In genomic region chr9:78629991-78630390, GRCm38 (mm10) we compare ENCODE assay signal across 13 mouse cellular contexts. TPM values are rescaled to one million over a fixed set of nuclear protein-coding genes. Genes with fewer than 3 reads are reported as not detected.
DNase-seq lines count a peak whose midpoint lies in the region; ATAC-seq and TF ChIP-seq lines count a peak whose summit lies in the region.
"Had no signal": no experiment of that assay in that cellular context is flagged by ENCODE, and none has a peak within 500 bp of the region (broad histone marks: within the 10 kb centered on the region; RNA-seq: fewer than 3 reads in every experiment).

No protein-coding gene starts in this region.

- no peaks in the 10 kb centered on the region; the same call in 1 of the 2 replicates for H3K4me1 ChIP-seq in forebrain, embryonic 12.5 days
- H3K4me1 ChIP-seq in forebrain, embryonic 10.5 days = peaks cover 4% of the 10 kb centered on the region; the same call in 1 of the 2 replicates
- peaks cover 0 to 4% of the 10 kb centered on the region in 2 experiments; a peak in 1 of 4 replicates for H3K4me1 ChIP-seq in CH12.LX (ENCODE audit: control insufficient read depth in 1 of 2, insufficient read depth in 2 of 2)
- H3K4me1 ChIP-seq: liver, embryonic 15.5 days had no signal

- no peak overlapping the region for H3K27ac ChIP-seq in forebrain, embryonic 12.5 days
- no peak overlapping the region for H3K27ac ChIP-seq in forebrain, embryonic 10.5 days
- no peak overlapping the region for H3K27ac ChIP-seq in CH12.LX (ENCODE audit: insufficient read depth, low read depth)
- H3K27ac ChIP-seq: liver, embryonic 15.5 days had no signal

- DNase-seq in forebrain, embryonic 10.5 days (ENCODE audit: extremely low spot score, low spot score) = no peak
- DNase-seq in kidney, postnatal 10 days = peak; percentile 45
- no peak for DNase-seq in kidney, adult 11 months
- no peak for DNase-seq in CH12.LX (ENCODE audit: extremely low read depth)
- peak; percentile 16 to 19 for DNase-seq in heart, postnatal 14 days
- DNase-seq in layer of hippocampus, adult 9-11 months = no peak
- DNase-seq: cerebellum, adult 18-20 months; layer of hippocampus, postnatal 36 days; right cerebral cortex, postnatal 25 days had no signal

- H3K27me3 ChIP-seq in forebrain, embryonic 12.5 days = no peaks in the 10 kb centered on the region
- no peaks in the 10 kb centered on the region for H3K27me3 ChIP-seq in forebrain, embryonic 10.5 days (ENCODE audit: poor library complexity, severe bottlenecking)
- no peaks in the 10 kb centered on the region for H3K27me3 ChIP-seq in CH12.LX (replicated peaks)
- H3K27me3 ChIP-seq: liver, embryonic 15.5 days had no signal

- H3K9ac ChIP-seq in forebrain, embryonic 12.5 days = no peak overlapping the region
- no peak overlapping the region for H3K9ac ChIP-seq in CH12.LX (ENCODE audit: insufficient read depth, low read depth)
- H3K9ac ChIP-seq: liver, embryonic 15.5 days had no signal

- H3K4me3 ChIP-seq in forebrain, embryonic 12.5 days (replicated peaks) = no peak overlapping the region
- H3K4me3 ChIP-seq in forebrain, embryonic 10.5 days = no peak overlapping the region
- no peak overlapping the region for H3K4me3 ChIP-seq in CH12.LX (replicated peaks in 1 of 3; ENCODE audit: low read depth in 2 of 3, low read length in 2 of 3, poor library complexity in 1 of 3)
- H3K4me3 ChIP-seq: erythroblast, embryonic 14.5 days; liver, embryonic 15.5 days had no signal

- WGBS in forebrain, embryonic 12.5 days = 40% methylated on average over 6 of the region's 6 CpGs
- WGBS in forebrain, embryonic 10.5 days = 49% methylated on average over 6 of the region's 6 CpGs

- 0 out of 2 replicates have a peak overlapping the region, but pooled peaks have one; percentile 4 for H3K4me2 ChIP-seq in forebrain, embryonic 12.5 days
- H3K4me2 ChIP-seq in CH12.LX (ENCODE audit: insufficient read depth, low read depth, poor library complexity, severe bottlenecking) = no peak overlapping the region
- H3K4me2 ChIP-seq: liver, embryonic 15.5 days had no signal

- no peaks in the 10 kb centered on the region for H3K9me3 ChIP-seq in forebrain, embryonic 12.5 days
- no peaks in the 10 kb centered on the region for H3K9me3 ChIP-seq in forebrain, embryonic 10.5 days
- H3K9me3 ChIP-seq in CH12.LX (replicated peaks; ENCODE audit: low read length) = no peaks in the 10 kb centered on the region
- H3K9me3 ChIP-seq: liver, embryonic 15.5 days had no signal

- no peaks in the 10 kb centered on the region for H3K36me3 ChIP-seq in forebrain, embryonic 12.5 days (replicated peaks)
- no peaks in the 10 kb centered on the region for H3K36me3 ChIP-seq in forebrain, embryonic 10.5 days (replicated peaks)
- no peaks in the 10 kb centered on the region for H3K36me3 ChIP-seq in CH12.LX (replicated peaks in 1 of 2; ENCODE audit: control insufficient read depth in 1 of 2, insufficient read depth in 1 of 2, low read length in 1 of 2)
- H3K36me3 ChIP-seq: liver, embryonic 15.5 days had no signal

- in situ Hi-C loops in CH12.LX (cut with MboI; ENCODE audit: low pct_ligation_motif_present, low pct_unique_long_range_greater_than_20kb, low sequenced_read_pairs) = no loop called here

- 0 out of 2 replicates have a peak, but pooled peaks have one; percentile 51 for ATAC-seq in forebrain, embryonic 12.5 days (ENCODE audit: low FRiP score)
- ATAC-seq in erythroid progenitor cell, adult 5-6 weeks (replicated peaks; ENCODE audit: low FRiP score, poor library complexity, severe bottlenecking) = no peak

- intact Hi-C loops in heart, postnatal 14 days (cut with DNase I) = loop anchor here (1.0 kb wide), 1 partner anchor 29 kb away; no protein-coding TSS in a partner anchor

- no peaks in the 10 kb centered on the region for H3K79me2 ChIP-seq in CH12.LX (replicated peaks; ENCODE audit: control insufficient read depth, extremely low read depth, insufficient read depth, poor library complexity, severe bottlenecking)

- TF ChIP-seq EP300 in CH12.LX (IDR thresholded peaks at IDR 0.05; ENCODE audit: low read length) = no peak

- no peak for TF ChIP-seq POLR2A in CH12.LX (IDR thresholded peaks at IDR 0.05; ENCODE audit: low read depth, low read length)

- dilution Hi-C loops in CH12.LX (cut with MboI; ENCODE audit: extremely low pct_ligation_motif_present, extremely low pct_unique_long_range_greater_than_20kb, low sequenced_read_pairs) = no loop called here

- peak in 1 of 2 experiments; percentile 37; a peak in 2 of 4 replicates for TF ChIP-seq CTCF in CH12.LX (conservative IDR thresholded peaks at IDR 0.05 in 1 of 2, IDR thresholded peaks at IDR 0.05 in 1 of 2; ENCODE audit: low read depth in 2 of 2, low read length in 2 of 2)

- peak; percentile 21 for TF ChIP-seq RAD21 in CH12.LX (IDR thresholded peaks at IDR 0.05; ENCODE audit: low read depth, low read length)

TF ChIP-seq in CH12.LX, 34 proteins besides CTCF, POLR2A, EP300 and RAD21:
- TF ChIP-seq PAX5 (IDR thresholded peaks at IDR 0.05; ENCODE audit: low read length) (no peak), NRF1 (IDR thresholded peaks at IDR 0.05; ENCODE audit: low read depth, low read length) (no peak), ETS1 (conservative IDR thresholded peaks at IDR 0.05; ENCODE audit: low read depth, low read length) (no peak), MYC (IDR thresholded peaks at IDR 0.05; ENCODE audit: low read depth, low read length) (no peak), JUN (IDR thresholded peaks at IDR 0.05; ENCODE audit: insufficient read depth, low read depth, low read length) (no peak), MAZ (IDR thresholded peaks at IDR 0.05; ENCODE audit: low read depth, low read length) (no peak), HCFC1 (IDR thresholded peaks at IDR 0.05; ENCODE audit: low read depth, low read length) (no peak), BHLHE40 (IDR thresholded peaks at IDR 0.05; ENCODE audit: low read depth, low read length) (no peak), UBTF (IDR thresholded peaks at IDR 0.05; ENCODE audit: low read depth, low read length) (no peak), POLR2AphosphoS2 (IDR thresholded peaks at IDR 0.05; ENCODE audit: low read depth, low read length) (no peak), CHD1 (IDR thresholded peaks at IDR 0.05; ENCODE audit: low read depth, low read length) (no peak), IRF4 (IDR thresholded peaks at IDR 0.05; ENCODE audit: low read depth, low read length) (no peak), USF1 (IDR thresholded peaks at IDR 0.05; ENCODE audit: low read depth, low read length) (no peak), KAT2A (IDR thresholded peaks at IDR 0.05; ENCODE audit: insufficient replicate concordance, low read length) (no peak), JUND (conservative IDR thresholded peaks at IDR 0.05; ENCODE audit: low read depth, low read length) (no peak)

RNA-seq across cellular contexts. Expression of gene Cd109, which starts 14.6 kb away (rescaled TPM):
- polyA plus RNA-seq in forebrain, embryonic 12.5 days (2016; fragmentation: Nextera tagmentation; extraction: Ambion mirVana) = 3.6 and 4.1 TPM in 2 replicates
- 4.0 and 4.5 TPM in 2 replicates for polyA plus RNA-seq in forebrain, embryonic 10.5 days (2016; fragmentation: Nextera tagmentation; extraction: Ambion mirVana)
- total RNA-seq in CH12.LX (2012; rRNA removed) = 0.13 and 0.21 TPM in 2 replicates
- 0.52 and 0.62 TPM in 2 replicates for total RNA-seq in CH12.LX (2014; rRNA removed)
- polyA plus RNA-seq in CH12.LX (2012; ENCODE audit: insufficient read length, low read depth) = 0.65 and 0.73 TPM in 2 replicates
- total RNA-seq in heart, postnatal 14 days (2021) = 1 to 10 TPM; 7.0 to 7.1 TPM
- total RNA-seq in erythroid progenitor cell, adult 5-6 weeks (2015; ENCODE audit: low replicate concordance) = not detected in 2 replicates
- total RNA-seq in erythroid progenitor cell, adult 5-6 weeks (2017; ENCODE audit: low replicate concordance) = not detected in 2 replicates
- polyA plus RNA-seq: erythroblast, embryonic 14.5 days had no signal

RNA-seq across cellular contexts. Expression of gene Slc17a5, which starts 42.1 kb away (rescaled TPM):
- 13.5 and 13.7 TPM in 2 replicates for polyA plus RNA-seq in forebrain, embryonic 12.5 days (2016; fragmentation: Nextera tagmentation; extraction: Ambion mirVana)
- polyA plus RNA-seq in forebrain, embryonic 10.5 days (2016; fragmentation: Nextera tagmentation; extraction: Ambion mirVana) = 10.2 and 10.5 TPM in 2 replicates
- 6.7 and 7.6 TPM in 2 replicates for total RNA-seq in CH12.LX (2012; rRNA removed)
- 4.9 and 5.7 TPM in 2 replicates for total RNA-seq in CH12.LX (2014; rRNA removed)
- polyA plus RNA-seq in CH12.LX (2012; ENCODE audit: insufficient read length, low read depth) = 7.0 and 7.6 TPM in 2 replicates
- 1 to 10 TPM; 5.7 to 6.9 TPM for total RNA-seq in heart, postnatal 14 days (2021)
- 0.84 and 5.4 TPM in 2 replicates for total RNA-seq in erythroid progenitor cell, adult 5-6 weeks (2015; ENCODE audit: low replicate concordance)
- total RNA-seq in erythroid progenitor cell, adult 5-6 weeks (2017; ENCODE audit: low replicate concordance) = 1.8 and 2.8 TPM in 2 replicates

Comparison
In these comparisons a context has a peak if more than half of its experiments do, and no peak if none do; other contexts are left out.
1. DNase-seq: peak in kidney, postnatal 10 days (single experiment) and heart, postnatal 14 days (2 of 2); none in forebrain, embryonic 10.5 days (single experiment), kidney, adult 11 months (single experiment), CH12.LX (single experiment) and layer of hippocampus, adult 9-11 months (single experiment).
2. RNA of gene Cd109, which starts 14.6 kb away (total RNA-seq): 7.0 to 7.1 TPM in heart, postnatal 14 days; 0.13 to 0.62 TPM in CH12.LX and not detected in erythroid progenitor cell, adult 5-6 weeks; every median in the first group is over 4 times any median in the second.